Mouse (Mus musculus) cerebellum, postnatal 14 days (tissue): ENCODE data around the gene Htra2.

Experiments used
- DNase-seq, 2 experiments: peaks; one replicate each; pipeline ENCODE4 v3.0.0; 2021; ENCODE audit warnings: mixed read lengths in 2 of 2

Gene Htra2

GRCm38 (mm10) chr6:83054871-83055431 lies at the start of gene Htra2:
Gene Htra2 (minus strand): TSS chr6:83055273.
- peak in 1 of 2 experiments; percentile 62 for DNase-seq

- no peak for DNase-seq
Measured at GRCm38 (mm10) chr6:83104158-83104557, 49.1 kb upstream of the Htra2 start.

GRCm38 (mm10) chr6:83103130-83103650 lies 48.1 kb upstream of the Htra2 start:
- no peak for DNase-seq

- peak; percentile 66 to 68 for DNase-seq
Measured at GRCm38 (mm10) chr6:83101688-83102556, 46.8 kb upstream of the Htra2 start.

GRCm38 (mm10) chr6:83101316-83101687 lies 46.2 kb upstream of the Htra2 start, which contains the start of the genes Ccdc142 and Gm42688:
Gene Ccdc142 (plus strand): TSS chr6:83101601.
Gene Gm42688 (plus strand): TSS chr6:83101617.
- DNase-seq = peak; percentile 92

- DNase-seq = no peak
Measured at GRCm38 (mm10) chr6:83098411-83098810, 43.3 kb upstream of the Htra2 start.

- no peak for DNase-seq
Measured at GRCm38 (mm10) chr6:83095968-83096367, 40.9 kb upstream of the Htra2 start.

- DNase-seq = no peak
Measured at GRCm38 (mm10) chr6:83092416-83093127, 37.5 kb upstream of the Htra2 start.

GRCm38 (mm10) chr6:83087926-83088260 lies 32.8 kb upstream of the Htra2 start:
- DNase-seq = no peak

- DNase-seq = peak; percentile 43 to 56
Measured at GRCm38 (mm10) chr6:83087205-83087925, 32.3 kb upstream of the Htra2 start.

GRCm38 (mm10) chr6:83086121-83087035 lies 31.3 kb upstream of the Htra2 start, which contains the start of gene Lbx2:
Gene Lbx2 (plus strand): TSS chr6:83086367.
- DNase-seq = no peak

GRCm38 (mm10) chr6:83084477-83084876 lies 29.4 kb upstream of the Htra2 start:
- DNase-seq = no peak

- DNase-seq = no peak
Measured at GRCm38 (mm10) chr6:83083497-83083896, 28.4 kb upstream of the Htra2 start.

GRCm38 (mm10) chr6:83080210-83080609 lies 25.1 kb upstream of the Htra2 start:
- DNase-seq = no peak

GRCm38 (mm10) chr6:83078324-83078858 lies 23.3 kb upstream of the Htra2 start:
- DNase-seq = peak; percentile 100

GRCm38 (mm10) chr6:83077630-83078323 lies 22.7 kb upstream of the Htra2 start, which contains the start of gene Pcgf1:
Gene Pcgf1 (plus strand): TSS chr6:83077869.
- peak in 1 of 2 experiments; percentile 67 for DNase-seq

GRCm38 (mm10) chr6:83074979-83075378 lies 19.9 kb upstream of the Htra2 start:
- no peak for DNase-seq

GRCm38 (mm10) chr6:83071220-83071619 lies 16.1 kb upstream of the Htra2 start:
- peak in 1 of 2 experiments; percentile 60 for DNase-seq

- peak; percentile 52 to 65 for DNase-seq
Measured at GRCm38 (mm10) chr6:83070311-83071219, 15.5 kb upstream of the Htra2 start.

GRCm38 (mm10) chr6:83070247-83070310 lies 15.0 kb upstream of the Htra2 start, which contains the start of gene Tlx2:
Gene Tlx2 (minus strand): TSS chr6:83070293.
- DNase-seq = no peak
